In genomic region chr16:21642906-21643305, GRCm38 (mm10) we compare ENCODE assay signal across 15 mouse cellular contexts. TPM values are rescaled to one million over a fixed set of nuclear protein-coding genes. Genes with fewer than 3 reads are reported as not detected.
DNase-seq lines count a peak whose midpoint lies in the region; ATAC-seq and TF ChIP-seq lines count a peak whose summit lies in the region.
"Had no signal": no experiment of that assay in that cellular context is flagged by ENCODE, and none has a peak within 500 bp of the region (broad histone marks: within the 10 kb centered on the region; RNA-seq: fewer than 3 reads in every experiment).

No protein-coding gene starts in this region.

- DNase-seq in heart, adult 11 months, result peak; percentile 97
- DNase-seq in heart, postnatal 25 days (ENCODE audit: low spot score), result no peak
- no peak for DNase-seq in layer of hippocampus, adult 2 months (ENCODE audit: low spot score in 2 of 2)
- DNase-seq in layer of hippocampus, adult 8-10 months (ENCODE audit: low spot score in 2 of 2), result no peak
- DNase-seq in neural tube, embryonic 10.5 days (ENCODE audit: extremely low spot score, low spot score), result no peak
- peak; percentile 62 for DNase-seq in skeletal muscle tissue, adult 2 months (ENCODE audit: low read depth, low spot score)
- no peak for DNase-seq in testis, postnatal 10 days (ENCODE audit: low spot score)
- DNase-seq: cerebellum, adult 8-10 months; right cerebral cortex, postnatal 14 days; thymus, postnatal 36 days had no signal

- no peaks in the 10 kb centered on the region for H3K27me3 ChIP-seq in neural tube, embryonic 13.5 days
- H3K27me3 ChIP-seq: embryonic facial prominence, embryonic 12.5 days; forebrain, embryonic 15.5 days; stomach, embryonic 15.5 days had no signal

- no peak for ATAC-seq in neural tube, embryonic 13.5 days (ENCODE audit: low read depth)

- no peaks in the 10 kb centered on the region for H3K9me3 ChIP-seq in neural tube, embryonic 13.5 days
- H3K9me3 ChIP-seq: embryonic facial prominence, embryonic 12.5 days; forebrain, embryonic 15.5 days; G1E; stomach, embryonic 15.5 days had no signal

- no peak overlapping the region for H3K4me2 ChIP-seq in neural tube, embryonic 13.5 days
- H3K4me2 ChIP-seq: embryonic facial prominence, embryonic 12.5 days; forebrain, embryonic 15.5 days; stomach, embryonic 15.5 days had no signal

- peaks cover 19% of the 10 kb centered on the region for H3K4me1 ChIP-seq in neural tube, embryonic 13.5 days (replicated peaks)

- intact Hi-C loops in heart, postnatal 25 days (cut with DNase I), result no loop called here

- peaks cover 30% of the 10 kb centered on the region for H3K36me3 ChIP-seq in neural tube, embryonic 13.5 days
- H3K36me3 ChIP-seq: embryonic facial prominence, embryonic 12.5 days; stomach, embryonic 15.5 days had no signal

- peak overlapping the region; percentile 80; the same call in 1 of the 2 replicates for H3K27ac ChIP-seq in layer of hippocampus, adult 2 months
- H3K27ac ChIP-seq in neural tube, embryonic 13.5 days (replicated peaks), result peak overlapping the region; percentile 70
- H3K27ac ChIP-seq: embryonic facial prominence, embryonic 12.5 days; forebrain, embryonic 15.5 days had no signal

- H3K4me3 ChIP-seq in layer of hippocampus, adult 2 months, result no peak overlapping the region
- H3K4me3 ChIP-seq in neural tube, embryonic 13.5 days, result no peak overlapping the region
- H3K4me3 ChIP-seq: embryonic facial prominence, embryonic 12.5 days; forebrain, embryonic 15.5 days; stomach, embryonic 15.5 days had no signal

- no peak overlapping the region for H3K9ac ChIP-seq in neural tube, embryonic 13.5 days
- H3K9ac ChIP-seq: embryonic facial prominence, embryonic 12.5 days; forebrain, embryonic 15.5 days; stomach, embryonic 15.5 days had no signal

- 98% methylated on average over 5 of the region's 5 CpGs for WGBS in neural tube, embryonic 13.5 days

- TF ChIP-seq CTCF in layer of hippocampus, adult 2 months (conservative IDR thresholded peaks at IDR 0.05), result no peak

RNA-seq across cellular contexts. Expression of gene 2510009E07Rik, which starts 51.6 kb away (rescaled TPM):
- 10 to 100 TPM; 27.5 to 29.8 TPM for total RNA-seq in heart, postnatal 25 days (2021)
- 10 to 100 TPM; 38.4 to 40.3 TPM for total RNA-seq in layer of hippocampus, adult 2 months (2021)
- 10 to 100 TPM; 36.8 to 48.1 (median 41.6) TPM for total RNA-seq in layer of hippocampus, adult 8-10 months (2022)
- 54.0 and 56.5 TPM in 2 replicates for polyA plus RNA-seq in neural tube, embryonic 13.5 days (2015; fragmentation: Nextera tagmentation; extraction: Ambion mirVana)
- polyA plus RNA-seq: G1E had no signal

Comparison
In these comparisons a context has a peak if more than half of its experiments do, and no peak if none do; other contexts are left out.
1. DNase-seq: peak in heart, adult 11 months (single experiment) and skeletal muscle tissue, adult 2 months (single experiment); none in heart, postnatal 25 days (single experiment), layer of hippocampus, adult 2 months (0 of 2), layer of hippocampus, adult 8-10 months (0 of 2), neural tube, embryonic 10.5 days (single experiment) and testis, postnatal 10 days (single experiment).